Mouse (Mus musculus) testis, postnatal 10 days (tissue): ENCODE measurements around the gene Insig1.

Experiments used
- DNase-seq: peaks from one replicate; pipeline ENCODE4 v3.0.0; 2021; ENCODE audit warnings: low spot score

The Insig1 gene

GRCm38 (mm10) chr5:28070828-28071455 is at the start of gene Insig1:
Gene Insig1 (plus strand): TSS chr5:28071363.
- DNase-seq, result peak; percentile 99

- no peak for DNase-seq
Observed at GRCm38 (mm10) chr5:28023452-28023851, 47.7 kb upstream of the Insig1 start.

GRCm38 (mm10) chr5:28031577-28032236 is 39.5 kb upstream of the Insig1 start:
- DNase-seq, result no peak

GRCm38 (mm10) chr5:28032866-28033265 is 38.3 kb upstream of the Insig1 start:
- no peak for DNase-seq

GRCm38 (mm10) chr5:28033281-28033680 is 37.9 kb upstream of the Insig1 start:
- no peak for DNase-seq

- no peak for DNase-seq
Observed at GRCm38 (mm10) chr5:28033826-28034225, 37.3 kb upstream of the Insig1 start.

- DNase-seq, result no peak
Observed at GRCm38 (mm10) chr5:28036011-28036410, 35.2 kb upstream of the Insig1 start.

- no peak for DNase-seq
Observed at GRCm38 (mm10) chr5:28036518-28036917, 34.6 kb upstream of the Insig1 start.

- no peak for DNase-seq
Observed at GRCm38 (mm10) chr5:28037172-28037591, 34.0 kb upstream of the Insig1 start.

GRCm38 (mm10) chr5:28037639-28038038 is 33.5 kb upstream of the Insig1 start:
- no peak for DNase-seq

GRCm38 (mm10) chr5:28038115-28038514 is 33.0 kb upstream of the Insig1 start:
- peak; percentile 56 for DNase-seq

GRCm38 (mm10) chr5:28039746-28040655 is 31.2 kb upstream of the Insig1 start:
- DNase-seq, result peak; percentile 22

- peak; percentile 25 for DNase-seq
Observed at GRCm38 (mm10) chr5:28040726-28041125, 30.4 kb upstream of the Insig1 start.

GRCm38 (mm10) chr5:28042021-28042420 is 29.1 kb upstream of the Insig1 start:
- peak; percentile 20 for DNase-seq

GRCm38 (mm10) chr5:28042779-28043178 is 28.4 kb upstream of the Insig1 start:
- peak; percentile 16 for DNase-seq

GRCm38 (mm10) chr5:28043386-28043785 is 27.8 kb upstream of the Insig1 start:
- DNase-seq, result peak; percentile 7

- peak; percentile 19 for DNase-seq
Observed at GRCm38 (mm10) chr5:28046966-28047365, 24.2 kb upstream of the Insig1 start.

- peak; percentile 5 for DNase-seq
Observed at GRCm38 (mm10) chr5:28047961-28048360, 23.2 kb upstream of the Insig1 start.

GRCm38 (mm10) chr5:28055450-28055849 is 15.7 kb upstream of the Insig1 start:
- DNase-seq, result no peak

GRCm38 (mm10) chr5:28056877-28057276 is 14.3 kb upstream of the Insig1 start:
- no peak for DNase-seq

- DNase-seq, result no peak
Observed at GRCm38 (mm10) chr5:28060506-28060905, 10.7 kb upstream of the Insig1 start.

GRCm38 (mm10) chr5:28061011-28061410 is 10.2 kb upstream of the Insig1 start:
- DNase-seq, result no peak
